Mouse (Mus musculus): ENCODE measurements at regions not wholly inside any gene's neighbourhood (a gene's known extent, or its start where the extent isn't known, plus 50 kb on each side); places are given as distances from the start of the nearest gene placed in this dataset.

- DNase-seq, result no peak
Observed at GRCm38 (mm10) chr14:54097026-54097425, 156.9 kb downstream of the Dad1 start.

DNA sequence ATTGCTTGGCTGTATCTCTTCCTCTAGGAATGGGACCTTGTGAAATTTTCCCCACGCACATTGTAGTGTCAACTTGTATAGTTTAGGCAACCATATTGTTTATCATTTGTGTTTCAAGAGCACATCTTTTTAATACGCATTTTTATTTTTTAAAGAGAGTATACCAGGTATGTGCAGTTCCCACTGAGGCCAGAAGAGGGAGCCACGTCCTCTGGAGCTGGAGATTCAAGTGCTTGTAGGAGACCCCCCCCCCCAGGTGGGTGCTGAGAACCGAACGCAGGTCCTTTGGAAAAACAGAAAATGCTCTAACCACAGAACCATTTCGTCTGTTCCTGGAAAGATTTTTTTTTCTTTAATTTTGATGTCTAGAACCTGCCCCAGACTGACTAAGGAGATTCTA, 161.5 kb downstream of the Dad1 start:
- no peak for DNase-seq

- DNase-seq, result no peak
Observed at GRCm38 (mm10) chr14:54086660-54087059, 167.2 kb downstream of the Dad1 start.

DNA sequence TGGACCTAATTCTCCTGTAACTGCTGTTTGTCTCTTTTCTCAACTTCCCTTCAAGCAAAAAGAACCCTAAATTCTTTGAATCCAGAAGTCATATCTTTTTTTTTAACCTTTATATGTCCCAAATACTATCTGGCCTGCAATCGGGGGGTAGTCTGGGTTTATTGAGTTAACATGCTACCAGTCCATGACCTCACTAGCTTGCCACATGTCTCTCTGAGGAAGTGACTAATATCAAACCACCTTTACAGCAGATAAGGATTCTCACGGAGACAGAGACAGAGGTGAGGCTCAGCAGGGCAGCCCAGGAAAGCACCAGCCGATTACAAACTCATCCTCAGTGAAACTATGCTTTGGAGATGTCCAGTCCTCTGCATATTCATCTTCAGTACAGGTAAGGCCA, 179.2 kb downstream of the Dad1 start:
- DNase-seq, result no peak

GRCm38 (mm10) chr14:54072283-54072912, 181.5 kb downstream of the Dad1 start:
- DNase-seq, result no peak

DNA sequence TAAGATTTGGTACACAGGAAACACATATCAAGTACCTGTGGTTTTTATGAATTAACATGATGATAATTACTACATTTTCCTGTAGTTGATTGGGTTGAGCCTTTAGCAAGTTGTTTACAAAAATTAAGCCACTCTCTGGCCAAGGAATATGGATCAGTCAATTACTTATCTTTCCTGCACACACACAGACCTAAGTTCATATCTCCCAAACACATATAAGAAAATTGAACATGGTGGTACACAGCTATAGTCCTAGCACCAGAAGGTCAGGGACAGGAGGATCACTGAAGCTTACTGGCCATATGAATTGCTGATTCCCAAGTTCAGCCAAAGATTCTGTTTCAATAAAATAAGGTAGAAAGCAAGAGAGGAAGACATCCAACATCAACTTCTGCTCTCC, 183.7 kb downstream of the Dad1 start:
- no peak for DNase-seq

- DNase-seq, result no peak
Observed at GRCm38 (mm10) chr14:54068684-54069083, 185.2 kb downstream of the Dad1 start.

- DNase-seq, result no peak
Observed at GRCm38 (mm10) chr14:54065466-54065865, 188.4 kb downstream of the Dad1 start.

- DNase-seq, result peak; percentile 56
Observed at GRCm38 (mm10) chr14:54064541-54065402, 189.1 kb downstream of the Dad1 start.

GRCm38 (mm10) chr14:54061570-54061969, 192.3 kb downstream of the Dad1 start:
- no peak for DNase-seq

DNA sequence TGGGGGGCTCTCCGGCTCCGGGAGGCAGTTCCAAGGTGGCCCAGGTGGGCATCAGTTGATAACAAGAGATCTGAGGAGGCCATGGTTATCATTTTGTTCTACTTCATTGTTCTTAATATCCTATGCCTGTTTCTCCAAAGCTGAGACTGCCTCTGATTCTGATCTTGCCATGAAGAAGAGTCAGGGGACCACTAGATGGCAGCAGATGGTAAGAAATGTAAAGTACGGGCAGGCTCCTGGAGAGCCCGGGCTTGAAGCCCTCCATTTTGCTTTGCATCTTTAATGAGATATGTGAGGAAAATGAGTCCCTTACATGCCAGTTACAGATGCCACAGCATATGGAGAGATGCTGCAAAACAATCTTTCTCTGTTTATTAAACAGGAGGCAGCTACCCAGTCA, 194.1 kb downstream of the Dad1 start:
- DNase-seq, result peak; percentile 64

DNA sequence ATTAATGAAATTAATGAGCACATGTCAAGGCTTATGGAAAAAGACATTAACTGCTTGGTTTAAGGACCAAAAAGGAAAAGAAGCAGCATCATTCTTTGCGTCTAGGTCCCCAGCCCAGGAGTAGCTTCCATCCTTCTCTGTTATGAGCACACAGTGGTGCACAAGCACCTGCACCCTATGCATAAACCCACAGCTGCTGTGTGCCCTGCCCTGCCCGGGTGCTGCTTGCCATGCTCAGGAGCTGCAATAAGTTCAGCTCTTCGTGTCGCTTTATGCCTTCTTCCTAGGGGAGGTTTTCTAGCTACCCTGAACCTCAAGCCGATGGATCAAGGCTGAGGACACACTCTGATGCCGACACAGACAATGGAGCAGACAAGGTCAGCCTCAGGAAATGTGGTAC, 194.8 kb downstream of the Dad1 start:
- DNase-seq, result no peak

DNA sequence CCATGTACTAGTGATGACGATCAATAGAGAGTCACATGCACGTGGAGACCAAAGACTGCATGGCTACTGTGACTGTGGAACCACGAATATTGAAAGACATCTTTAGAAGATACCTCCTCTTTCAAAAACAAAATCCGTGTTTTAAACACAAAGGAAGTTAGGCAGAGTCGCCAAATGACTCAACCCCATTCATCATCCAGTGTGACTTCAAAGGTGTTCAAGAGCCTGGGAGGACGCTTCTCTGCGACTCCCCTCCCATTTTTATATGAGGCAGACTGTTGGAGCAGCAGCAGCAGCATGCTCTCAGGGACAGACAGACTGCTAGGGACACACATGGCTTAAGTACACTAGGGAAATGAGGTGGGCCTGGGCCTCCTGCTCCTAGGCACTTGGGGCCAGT, 197.2 kb downstream of the Dad1 start:
- no peak for DNase-seq

GRCm38 (mm10) chr14:54055390-54055789, 198.5 kb downstream of the Dad1 start:
- no peak for DNase-seq

- no peak for DNase-seq
Observed at GRCm38 (mm10) chr14:54042286-54042685, 211.6 kb downstream of the Dad1 start.

- no peak for DNase-seq
Observed at GRCm38 (mm10) chr14:54040644-54041043, 213.3 kb downstream of the Dad1 start.

DNA sequence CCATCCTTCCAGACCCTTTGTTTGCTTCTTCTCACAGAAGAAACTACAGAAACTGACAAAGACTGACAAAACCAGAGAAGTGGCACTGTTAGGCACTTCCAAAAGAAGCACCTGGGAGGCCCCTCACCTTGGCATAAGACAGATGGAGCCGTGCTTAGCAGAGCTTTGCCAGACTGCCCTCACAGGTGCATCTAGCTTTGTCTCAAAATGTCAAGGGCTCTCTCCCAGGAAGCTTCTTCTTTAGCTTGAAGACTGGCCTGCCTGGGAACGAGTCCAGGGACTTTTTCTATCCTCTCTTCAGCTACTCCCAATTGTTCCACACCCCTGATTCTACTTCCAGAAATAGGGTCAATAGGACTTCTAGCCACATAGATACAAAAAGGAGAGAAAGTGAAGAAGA, 219.4 kb downstream of the Dad1 start:
- DNase-seq, result no peak

GRCm38 (mm10) chr14:54023552-54023951, 230.4 kb downstream of the Dad1 start:
- no peak for DNase-seq

DNA sequence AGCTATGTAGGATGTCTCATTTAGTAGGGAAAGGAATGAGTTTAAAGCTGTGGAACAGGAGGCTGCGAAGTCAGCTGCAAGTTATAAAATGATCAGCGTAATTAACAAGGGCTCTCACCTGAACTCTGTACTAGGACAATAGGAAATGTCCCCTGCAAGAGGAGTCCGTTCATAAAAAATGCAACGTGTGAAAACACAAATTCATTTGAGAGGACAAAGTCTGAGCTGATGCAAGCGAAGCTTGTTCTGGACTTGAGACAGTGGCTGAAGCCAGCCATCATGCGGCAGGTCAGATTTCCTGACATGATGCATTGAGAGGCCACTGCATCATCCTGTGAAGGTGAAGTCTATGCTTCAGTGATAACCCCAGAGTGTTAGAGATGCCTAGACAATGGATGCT, 232.5 kb downstream of the Dad1 start:
- no peak for DNase-seq

DNA sequence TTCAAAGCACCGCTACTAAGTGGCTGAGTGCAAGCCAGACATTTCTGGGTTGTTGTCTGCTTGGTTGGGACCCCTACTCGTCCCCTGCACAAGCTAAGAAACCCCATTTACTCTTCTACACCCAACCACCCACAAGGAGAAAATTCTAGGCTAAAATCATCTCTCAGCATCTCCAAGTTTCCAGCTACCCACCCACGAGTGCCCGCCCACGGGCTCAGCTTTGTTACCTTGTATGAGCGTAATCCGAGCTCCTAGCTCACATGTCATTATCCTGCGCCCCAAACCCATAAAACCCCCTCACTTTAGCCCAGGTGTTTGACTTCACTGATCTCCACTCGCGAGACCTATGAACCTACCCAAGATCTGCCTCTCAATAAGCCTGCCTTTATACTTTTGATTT, 239.3 kb downstream of the Dad1 start:
- DNase-seq, result no peak

- no peak for DNase-seq
Observed at GRCm38 (mm10) chr14:54002083-54002482, 251.8 kb downstream of the Dad1 start.

DNA sequence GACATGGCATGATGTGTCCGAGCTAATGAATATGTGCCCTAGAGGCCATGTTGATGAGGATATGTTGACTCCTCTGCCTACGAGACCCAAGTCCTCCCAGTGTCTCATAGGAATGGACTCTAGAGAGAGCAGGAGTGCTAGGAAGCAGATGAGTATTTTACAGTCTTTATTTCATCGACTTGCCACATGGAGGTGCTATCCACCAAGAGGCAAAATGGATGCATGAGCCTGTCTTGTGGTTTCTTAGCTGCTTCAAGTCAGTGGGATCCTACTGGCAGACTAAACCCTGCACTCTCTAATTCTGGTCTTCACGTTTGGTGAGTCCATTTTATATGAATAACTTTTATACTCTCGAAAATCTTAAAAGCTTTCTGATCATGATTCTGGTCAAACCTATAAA, 253.4 kb downstream of the Dad1 start:
- DNase-seq, result no peak

DNA sequence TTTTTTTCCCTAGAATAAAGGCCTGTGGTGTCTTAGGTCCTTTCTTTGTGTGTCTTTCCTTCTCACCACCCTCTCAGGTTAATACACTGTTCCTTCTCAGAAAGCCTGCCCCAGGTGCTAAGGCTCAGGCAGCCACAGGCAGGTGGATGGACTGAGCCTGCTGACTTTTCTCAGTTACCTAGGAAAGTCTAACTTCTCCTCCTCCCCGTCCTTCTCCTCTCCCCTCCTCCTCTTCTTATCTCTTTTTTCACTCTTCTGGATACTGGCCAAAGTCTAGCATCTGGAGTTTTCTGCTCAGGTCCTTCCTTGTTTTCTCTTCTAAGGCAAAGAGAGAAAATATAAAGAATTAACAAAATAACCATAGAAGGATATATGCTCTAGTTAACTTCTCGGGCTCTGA, 260.5 kb downstream of the Dad1 start:
- DNase-seq, result no peak

- no peak for DNase-seq
Observed at GRCm38 (mm10) chr14:53992712-53993286, 261.1 kb downstream of the Dad1 start.

Measured in cerebellum, adult 9-10 months (tissue).